Mouse (Mus musculus): Measurements from ENCODE around the gene Etv6. TPM values are rescaled to one million over a fixed set of nuclear protein-coding genes. Genes with fewer than 3 reads are reported as not detected.

The Etv6 gene
- polyA plus RNA-seq, 1 experiment from 2014 or later = 5.2 TPM

- Histone ChIP-seq H3K9ac (replicated peaks; ENCODE audit: low read depth, low read length) (no peak overlapping the region), H3K4me3 (replicated peaks; ENCODE audit: low read length) (no peak overlapping the region), H3K27ac (ENCODE audit: low read length) (no peak overlapping the region), H3K9me3 (ENCODE audit: control insufficient read depth, low read length) (no peaks in the 10 kb centered on the region), H3K36me3 (ENCODE audit: control insufficient read depth, insufficient read depth) (no peaks in the 10 kb centered on the region), H3K27me3 (replicated peaks; ENCODE audit: control insufficient read depth, insufficient read depth, low read length) (no peaks in the 10 kb centered on the region), H3K4me1 (replicated peaks; ENCODE audit: control insufficient read depth, insufficient read depth, low read length) (no peaks in the 10 kb centered on the region), H3K4me2 (ENCODE audit: low read length) (no peak overlapping the region)
- no peak for ATAC-seq
- WGBS = 93% methylated on average over 2 of the region's 2 CpGs
These were observed 9.2 kb upstream of the Etv6 start for GRCm38 (mm10) chr6:134026264-134026663.

- no peak overlapping the region for H3K9ac ChIP-seq (replicated peaks; ENCODE audit: low read depth, low read length)
- no peaks in the 10 kb centered on the region for H3K27me3 ChIP-seq (replicated peaks; ENCODE audit: control insufficient read depth, insufficient read depth, low read length)
- no peak overlapping the region for H3K4me3 ChIP-seq (replicated peaks; ENCODE audit: low read length)
- no peaks in the 10 kb centered on the region for H3K4me1 ChIP-seq (replicated peaks; ENCODE audit: control insufficient read depth, insufficient read depth, low read length)
- WGBS = 91% methylated on average over 4 of the region's 4 CpGs
- no peaks in the 10 kb centered on the region for H3K36me3 ChIP-seq (ENCODE audit: control insufficient read depth, insufficient read depth)
- H3K27ac ChIP-seq (ENCODE audit: low read length) = no peak overlapping the region
- H3K4me2 ChIP-seq (ENCODE audit: low read length) = no peak overlapping the region
- H3K9me3 ChIP-seq (ENCODE audit: control insufficient read depth, low read length) = no peaks in the 10 kb centered on the region
- no peak for ATAC-seq
These were observed 8.5 kb upstream of the Etv6 start for GRCm38 (mm10) chr6:134027022-134027421.

- WGBS = 21% methylated on average over 7 of the region's 7 CpGs
- no peak for ATAC-seq
- H3K9ac ChIP-seq (replicated peaks; ENCODE audit: low read depth, low read length) = no peak overlapping the region
- H3K9me3 ChIP-seq (ENCODE audit: control insufficient read depth, low read length) = no peaks in the 10 kb centered on the region
- H3K4me1 ChIP-seq (replicated peaks; ENCODE audit: control insufficient read depth, insufficient read depth, low read length) = peaks cover 11% of the 10 kb centered on the region
- H3K27ac ChIP-seq (ENCODE audit: low read length) = no peak overlapping the region
- no peaks in the 10 kb centered on the region for H3K36me3 ChIP-seq (ENCODE audit: control insufficient read depth, insufficient read depth)
- H3K27me3 ChIP-seq (replicated peaks; ENCODE audit: control insufficient read depth, insufficient read depth, low read length) = no peaks in the 10 kb centered on the region
- H3K4me2 ChIP-seq (ENCODE audit: low read length) = no peak overlapping the region
- no peak overlapping the region for H3K4me3 ChIP-seq (replicated peaks; ENCODE audit: low read length)
These were observed 3.0 kb upstream of the Etv6 start for GRCm38 (mm10) chr6:134032451-134032850.

GRCm38 (mm10) chr6:134034436-134034835 is 1.1 kb upstream of the Etv6 start:
- peak; percentile 6 for ATAC-seq
- WGBS = 1% methylated on average over 8 of the region's 8 CpGs

GRCm38 (mm10) chr6:134034904-134035489 is 503 bp upstream of the Etv6 start:
- Histone ChIP-seq H3K4me1 (replicated peaks; ENCODE audit: control insufficient read depth, insufficient read depth, low read length) (peaks cover 19% of the 10 kb centered on the region), H3K27me3 (replicated peaks; ENCODE audit: control insufficient read depth, insufficient read depth, low read length) (no peaks in the 10 kb centered on the region), H3K4me3 (replicated peaks; ENCODE audit: low read length) (peak overlapping the region; percentile 92), H3K9me3 (ENCODE audit: control insufficient read depth, low read length) (no peaks in the 10 kb centered on the region), H3K9ac (replicated peaks; ENCODE audit: low read depth, low read length) (peak overlapping the region; percentile 100), H3K4me2 (ENCODE audit: low read length) (peak overlapping the region; percentile 73), H3K36me3 (ENCODE audit: control insufficient read depth, insufficient read depth) (no peaks in the 10 kb centered on the region), H3K27ac (ENCODE audit: low read length) (peak overlapping the region; percentile 100)
- under 1% methylated on average over 55 of the region's 55 CpGs for WGBS
- ATAC-seq = peak; percentile 92

More at GRCm38 (mm10) chr6:134034436-134034835, 1.1 kb upstream of the Etv6 start:
- Histone ChIP-seq H3K4me3 (replicated peaks; ENCODE audit: low read length) (peak overlapping the region; percentile 92), H3K27ac (ENCODE audit: low read length) (peak overlapping the region; percentile 100), H3K36me3 (ENCODE audit: control insufficient read depth, insufficient read depth) (no peaks in the 10 kb centered on the region), H3K4me2 (ENCODE audit: low read length) (peak overlapping the region; percentile 73), H3K4me1 (replicated peaks; ENCODE audit: control insufficient read depth, insufficient read depth, low read length) (peaks cover 19% of the 10 kb centered on the region), H3K9me3 (ENCODE audit: control insufficient read depth, low read length) (no peaks in the 10 kb centered on the region), H3K27me3 (replicated peaks; ENCODE audit: control insufficient read depth, insufficient read depth, low read length) (no peaks in the 10 kb centered on the region), H3K9ac (replicated peaks; ENCODE audit: low read depth, low read length) (peak overlapping the region; percentile 100)

- Histone ChIP-seq H3K4me3 (replicated peaks; ENCODE audit: low read length) (peak overlapping the region; percentile 92), H3K9ac (replicated peaks; ENCODE audit: low read depth, low read length) (peak overlapping the region; percentile 100), H3K36me3 (ENCODE audit: control insufficient read depth, insufficient read depth) (no peaks in the 10 kb centered on the region), H3K27me3 (replicated peaks; ENCODE audit: control insufficient read depth, insufficient read depth, low read length) (no peaks in the 10 kb centered on the region), H3K4me2 (ENCODE audit: low read length) (peak overlapping the region; percentile 73), H3K27ac (ENCODE audit: low read length) (peak overlapping the region; percentile 100; the same call in 1 of the 2 replicates), H3K4me1 (replicated peaks; ENCODE audit: control insufficient read depth, insufficient read depth, low read length) (peaks cover 21% of the 10 kb centered on the region), H3K9me3 (ENCODE audit: control insufficient read depth, low read length) (no peaks in the 10 kb centered on the region)
- WGBS = 0% methylated on average over 6 of the region's 8 CpGs
- ATAC-seq = no peak
These were observed 1.0 kb downstream of the Etv6 start for GRCm38 (mm10) chr6:134036491-134036911.

- Histone ChIP-seq H3K9ac (replicated peaks; ENCODE audit: low read depth, low read length) (no peak overlapping the region), H3K36me3 (ENCODE audit: control insufficient read depth, insufficient read depth) (no peaks in the 10 kb centered on the region), H3K9me3 (ENCODE audit: control insufficient read depth, low read length) (no peaks in the 10 kb centered on the region), H3K4me3 (replicated peaks; ENCODE audit: low read length) (peak overlapping the region; percentile 92), H3K4me2 (ENCODE audit: low read length) (peak overlapping the region; percentile 73), H3K27ac (ENCODE audit: low read length) (no peak overlapping the region), H3K27me3 (replicated peaks; ENCODE audit: control insufficient read depth, insufficient read depth, low read length) (no peaks in the 10 kb centered on the region), H3K4me1 (replicated peaks; ENCODE audit: control insufficient read depth, insufficient read depth, low read length) (peaks cover 21% of the 10 kb centered on the region)
- WGBS = 3% methylated on average over 3 of the region's 3 CpGs
- ATAC-seq = no peak
These were observed 1.5 kb downstream of the Etv6 start for GRCm38 (mm10) chr6:134036951-134037431.

GRCm38 (mm10) chr6:134037960-134038359 is 2.5 kb downstream of the Etv6 start:
- ATAC-seq = no peak
- peak overlapping the region; percentile 16 for H3K4me2 ChIP-seq (ENCODE audit: low read length)
- H3K9ac ChIP-seq (replicated peaks; ENCODE audit: low read depth, low read length) = no peak overlapping the region
- no peaks in the 10 kb centered on the region for H3K36me3 ChIP-seq (ENCODE audit: control insufficient read depth, insufficient read depth)
- no peaks in the 10 kb centered on the region for H3K9me3 ChIP-seq (ENCODE audit: control insufficient read depth, low read length)
- 31% methylated on average over 10 of the region's 10 CpGs for WGBS
- no peaks in the 10 kb centered on the region for H3K27me3 ChIP-seq (replicated peaks; ENCODE audit: control insufficient read depth, insufficient read depth, low read length)
- no peak overlapping the region for H3K27ac ChIP-seq (ENCODE audit: low read length)
- no peak overlapping the region for H3K4me3 ChIP-seq (replicated peaks; ENCODE audit: low read length)
- H3K4me1 ChIP-seq (replicated peaks; ENCODE audit: control insufficient read depth, insufficient read depth, low read length) = peaks cover 21% of the 10 kb centered on the region

GRCm38 (mm10) chr6:134038881-134039280 is 3.4 kb downstream of the Etv6 start:
- no peak overlapping the region for H3K4me3 ChIP-seq (replicated peaks; ENCODE audit: low read length)
- H3K9me3 ChIP-seq (ENCODE audit: control insufficient read depth, low read length) = no peaks in the 10 kb centered on the region
- H3K27me3 ChIP-seq (replicated peaks; ENCODE audit: control insufficient read depth, insufficient read depth, low read length) = no peaks in the 10 kb centered on the region
- WGBS = 48% methylated on average over 6 of the region's 6 CpGs
- peaks cover 21% of the 10 kb centered on the region for H3K4me1 ChIP-seq (replicated peaks; ENCODE audit: control insufficient read depth, insufficient read depth, low read length)
- no peaks in the 10 kb centered on the region for H3K36me3 ChIP-seq (ENCODE audit: control insufficient read depth, insufficient read depth)
- ATAC-seq = no peak
- no peak overlapping the region for H3K9ac ChIP-seq (replicated peaks; ENCODE audit: low read depth, low read length)
- no peak overlapping the region for H3K27ac ChIP-seq (ENCODE audit: low read length)
- no peak overlapping the region for H3K4me2 ChIP-seq (ENCODE audit: low read length)
